Mouse (Mus musculus): ENCODE data around the gene Ank2.

GRCm38 (mm10) chr3:127334876-127335275, 164.3 kb downstream of the Ank2 start:
- TF ChIP-seq CTCF (IDR thresholded peaks at IDR 0.05; ENCODE audit: control insufficient read depth, insufficient read depth, insufficient replicate concordance, low read depth, low read length) (no peak), POLR2A (IDR thresholded peaks at IDR 0.05; ENCODE audit: control insufficient read depth, low read depth, low read length) (no peak)
